In genomic region chr9:120093701-120094100, GRCm38 (mm10) we compare ENCODE assay signal across 36 mouse cellular contexts. TPM values are rescaled to one million over a fixed set of nuclear protein-coding genes. Genes with fewer than 3 reads are reported as not detected.
"Had no signal": no experiment of that assay in that cellular context is flagged by ENCODE, and none has a peak within 500 bp of the region (broad histone marks: within the 10 kb centered on the region; RNA-seq: fewer than 3 reads in every experiment).

No protein-coding gene starts in this region.

- H3K9ac ChIP-seq: limb, embryonic 12.5 days; limb, embryonic 13.5 days; limb, embryonic 15.5 days; liver, embryonic 12.5 days; liver, embryonic 13.5 days; liver, embryonic 14.5 days; liver, embryonic 15.5 days; liver, postnatal 0 days; lung, embryonic 14.5 days; lung, embryonic 15.5 days; midbrain, embryonic 12.5 days; midbrain, embryonic 13.5 days; midbrain, embryonic 15.5 days had no signal

- H3K4me1 ChIP-seq: limb, embryonic 10.5 days; limb, embryonic 12.5 days; limb, embryonic 13.5 days; limb, embryonic 15.5 days; liver, embryonic 12.5 days; liver, embryonic 13.5 days; liver, embryonic 15.5 days; lung, embryonic 15.5 days; midbrain, embryonic 10.5 days; midbrain, embryonic 12.5 days; midbrain, embryonic 13.5 days; midbrain, embryonic 15.5 days had no signal

- H3K27ac ChIP-seq: limb, embryonic 10.5 days; limb, embryonic 12.5 days; limb, embryonic 13.5 days; limb, embryonic 15.5 days; liver, embryonic 12.5 days; liver, embryonic 13.5 days; liver, embryonic 14.5 days; liver, embryonic 15.5 days; lung, embryonic 15.5 days; macrophage; midbrain, embryonic 10.5 days; midbrain, embryonic 12.5 days; midbrain, embryonic 13.5 days; midbrain, embryonic 15.5 days had no signal

- H3K9me3 ChIP-seq: limb, embryonic 10.5 days; limb, embryonic 15.5 days; liver, embryonic 12.5 days; liver, embryonic 13.5 days; liver, embryonic 15.5 days; lung, embryonic 15.5 days; midbrain, embryonic 10.5 days; midbrain, embryonic 12.5 days; midbrain, embryonic 15.5 days had no signal

- H3K36me3 ChIP-seq: limb, embryonic 10.5 days; limb, embryonic 12.5 days; limb, embryonic 13.5 days; limb, embryonic 15.5 days; liver, embryonic 12.5 days; liver, embryonic 13.5 days; liver, embryonic 15.5 days; lung, embryonic 15.5 days; midbrain, embryonic 10.5 days; midbrain, embryonic 12.5 days; midbrain, embryonic 13.5 days; midbrain, embryonic 15.5 days had no signal

- H3K27me3 ChIP-seq: limb, embryonic 12.5 days; limb, embryonic 13.5 days; limb, embryonic 15.5 days; liver, embryonic 12.5 days; liver, embryonic 13.5 days; liver, embryonic 15.5 days; lung, embryonic 15.5 days; midbrain, embryonic 12.5 days; midbrain, embryonic 13.5 days; midbrain, embryonic 15.5 days had no signal

- ATAC-seq: liver, embryonic 12.5 days; liver, postnatal 0 days; lung, postnatal 0 days; midbrain, embryonic 13.5 days; midbrain, embryonic 15.5 days; midbrain, embryonic 16.5 days had no signal

- DNase-seq: left cerebral cortex, postnatal 4 days; liver; liver, embryonic 13.5 days; liver, postnatal 0 days; lung, adult 18-20 months; lung, adult 2 months; lung, embryonic 14.5 days; lung, postnatal 10 days; lung, postnatal 14 days; lung, postnatal 36 days; midbrain, embryonic 14.5 days had no signal

- H3K4me2 ChIP-seq: limb, embryonic 12.5 days; limb, embryonic 13.5 days; limb, embryonic 15.5 days; liver, embryonic 11.5 days; liver, embryonic 12.5 days; liver, embryonic 13.5 days; liver, embryonic 15.5 days; lung, embryonic 14.5 days; lung, embryonic 15.5 days; midbrain, embryonic 11.5 days; midbrain, embryonic 12.5 days; midbrain, embryonic 13.5 days; midbrain, embryonic 15.5 days had no signal

- H3K4me3 ChIP-seq: limb, embryonic 10.5 days; limb, embryonic 12.5 days; limb, embryonic 13.5 days; limb, embryonic 15.5 days; liver, embryonic 12.5 days; liver, embryonic 13.5 days; liver, embryonic 15.5 days; lung, embryonic 15.5 days; megakaryocyte, embryonic 14.5 days; midbrain, embryonic 10.5 days; midbrain, embryonic 12.5 days; midbrain, embryonic 13.5 days; midbrain, embryonic 15.5 days; myocyte had no signal

RNA-seq across cellular contexts. Expression of gene Ccr8, which starts 1.8 kb away (rescaled TPM):
- polyA plus RNA-seq: limb, embryonic 10.5 days; limb, embryonic 11.5 days; limb, embryonic 12.5 days; liver, embryonic 11.5 days; liver, embryonic 12.5 days; liver, embryonic 13.5 days; liver, embryonic 14.5 days; liver, embryonic 16.5 days; liver, postnatal 0 days; macrophage; midbrain, embryonic 10.5 days; midbrain, embryonic 11.5 days; midbrain, embryonic 12.5 days; midbrain, embryonic 13.5 days; midbrain, embryonic 14.5 days; midbrain, embryonic 15.5 days; midbrain, embryonic 16.5 days; midbrain, postnatal 0 days; myocyte had no signal

RNA-seq across cellular contexts. Expression of gene Cx3cr1, which starts 24.0 kb away (rescaled TPM):
- polyA plus RNA-seq: myocyte had no signal

RNA-seq across cellular contexts. Expression of gene Mobp, which starts 55.8 kb away (rescaled TPM):
- polyA plus RNA-seq: limb, embryonic 10.5 days; limb, embryonic 11.5 days; limb, embryonic 12.5 days; limb, embryonic 13.5 days; limb, embryonic 14.5 days; liver, adult 2 months; liver, embryonic 11.5 days; liver, embryonic 12.5 days; liver, embryonic 13.5 days; liver, embryonic 15.5 days; liver, embryonic 16.5 days; liver, postnatal 0 days; lung, adult 2 months; lung, embryonic 14.5 days; lung, embryonic 15.5 days; lung, embryonic 16.5 days; lung, postnatal 0 days; macrophage; midbrain, embryonic 14.5 days; midbrain, embryonic 15.5 days; myocyte had no signal
